Mouse (Mus musculus): ENCODE data around the gene Ranbp9. TPM values are rescaled to one million over a fixed set of nuclear protein-coding genes. Genes with fewer than 3 reads are reported as not detected.
A peak's percentile ranks its signal among the peaks of the same experiment; 100 is the strongest.

The Ranbp9 gene
- 10 to 100 TPM; 33.5 to 36.1 TPM for total RNA-seq (2021)
- long read RNA-seq, experiment 1, transcript Ranbp9-201 (14 exons, 3,371 nt) = major isoform, 21 of 26 reads
- long read RNA-seq, experiment 1, partial matches to known transcripts = 2 of 26 reads
- long read RNA-seq, experiment 1, other reads (novel, unspliced or antisense) = 3 of 26 reads
- long read RNA-seq, experiment 2, transcript Ranbp9-201 (14 exons, 3,371 nt) = major isoform, 29 of 38 reads
- long read RNA-seq, experiment 2, partial matches to known transcripts = 1 of 38 reads
- long read RNA-seq, experiment 2, other reads (novel, unspliced or antisense) = 8 of 38 reads

GRCm38 (mm10) chr13:43480957-43481858 lies at the start of gene Ranbp9:
Gene Ranbp9 (minus strand): TSS chr13:43481282.
- intact Hi-C loops (cut with DNase I; ENCODE audit: low total_unique reads) = loop anchor here (10.0 kb wide), 1 partner anchor 54 kb away; no protein-coding TSS in a partner anchor
- DNase-seq = peak; percentile 83

GRCm38 (mm10) chr13:43530129-43530831 lies 49.2 kb upstream of the Ranbp9 start:
- DNase-seq = no peak
- intact Hi-C loops (cut with DNase I; ENCODE audit: low total_unique reads) = loop anchor here (10.0 kb wide), 1 partner anchor 45 kb away; the partner anchor contains the start of gene Ranbp9

- intact Hi-C loops (cut with DNase I; ENCODE audit: low total_unique reads) = no loop called here
- no peak for DNase-seq
Measured at GRCm38 (mm10) chr13:43526289-43526688, 45.2 kb upstream of the Ranbp9 start.

GRCm38 (mm10) chr13:43525363-43526134 lies 44.5 kb upstream of the Ranbp9 start:
- DNase-seq = no peak
- intact Hi-C loops (cut with DNase I; ENCODE audit: low total_unique reads) = no loop called here

GRCm38 (mm10) chr13:43524491-43525362 lies 43.6 kb upstream of the Ranbp9 start:
- DNase-seq = peak; percentile 63
- intact Hi-C loops (cut with DNase I; ENCODE audit: low total_unique reads) = no loop called here

GRCm38 (mm10) chr13:43523906-43524480 lies 42.9 kb upstream of the Ranbp9 start:
- intact Hi-C loops (cut with DNase I; ENCODE audit: low total_unique reads) = no loop called here
- no peak for DNase-seq

- no peak for DNase-seq
Measured at GRCm38 (mm10) chr13:43521940-43522339, 40.9 kb upstream of the Ranbp9 start.

GRCm38 (mm10) chr13:43519251-43519650 lies 38.2 kb upstream of the Ranbp9 start:
- DNase-seq = peak; percentile 38
- intact Hi-C loops (cut with DNase I; ENCODE audit: low total_unique reads) = no loop called here

More at GRCm38 (mm10) chr13:43521940-43522339, 40.9 kb upstream of the Ranbp9 start:
- intact Hi-C loops (cut with DNase I; ENCODE audit: low total_unique reads) = no loop called here

GRCm38 (mm10) chr13:43517371-43517770 lies 36.3 kb upstream of the Ranbp9 start:
- intact Hi-C loops (cut with DNase I; ENCODE audit: low total_unique reads) = no loop called here

GRCm38 (mm10) chr13:43516931-43517330 lies 35.8 kb upstream of the Ranbp9 start:
- no peak for DNase-seq
- intact Hi-C loops (cut with DNase I; ENCODE audit: low total_unique reads) = no loop called here

More at GRCm38 (mm10) chr13:43517371-43517770, 36.3 kb upstream of the Ranbp9 start:
- no peak for DNase-seq

GRCm38 (mm10) chr13:43516119-43516518 lies 35.0 kb upstream of the Ranbp9 start:
- no peak for DNase-seq
- intact Hi-C loops (cut with DNase I; ENCODE audit: low total_unique reads) = no loop called here

GRCm38 (mm10) chr13:43514950-43515358 lies 33.9 kb upstream of the Ranbp9 start:
- DNase-seq = no peak
- intact Hi-C loops (cut with DNase I; ENCODE audit: low total_unique reads) = no loop called here

GRCm38 (mm10) chr13:43512736-43513135 lies 31.7 kb upstream of the Ranbp9 start:
- intact Hi-C loops (cut with DNase I; ENCODE audit: low total_unique reads) = no loop called here
- no peak for DNase-seq

- no peak for DNase-seq
- intact Hi-C loops (cut with DNase I; ENCODE audit: low total_unique reads) = no loop called here
Measured at GRCm38 (mm10) chr13:43505798-43506197, 24.7 kb upstream of the Ranbp9 start.

- no peak for DNase-seq
- intact Hi-C loops (cut with DNase I; ENCODE audit: low total_unique reads) = no loop called here
Measured at GRCm38 (mm10) chr13:43503395-43503850, 22.3 kb upstream of the Ranbp9 start.

- intact Hi-C loops (cut with DNase I; ENCODE audit: low total_unique reads) = no loop called here
- no peak for DNase-seq
Measured at GRCm38 (mm10) chr13:43501601-43502000, 20.5 kb upstream of the Ranbp9 start.

- no peak for DNase-seq
Measured at GRCm38 (mm10) chr13:43500483-43500850, 19.4 kb upstream of the Ranbp9 start.

More at GRCm38 (mm10) chr13:43500483-43500850, 19.4 kb upstream of the Ranbp9 start:
- intact Hi-C loops (cut with DNase I; ENCODE audit: low total_unique reads) = no loop called here
